Mouse (Mus musculus) monocyte, adult 5-6 weeks (primary cell): ENCODE data around the gene R3hcc1l. TPM values are rescaled to one million over a fixed set of nuclear protein-coding genes. Genes with fewer than 3 reads are reported as not detected.

Source experiments
- ATAC-seq: fragments of 153-309, 156-312 bp; replicated peaks from 2 replicates; pipeline ENCODE4 v1.8.0; 2017; ENCODE audit warnings: mild to moderate bottlenecking; ENCODE audit not compliant: low TSS enrichment, insufficient number of reproducible peaks, severe bottlenecking, poor library complexity, low FRiP score
- total RNA-seq: library from RNA; stranded (forward); fragments of 200-1000, 200-491, 200-594 nt; gene quantifications from 3 replicates; pipeline ENCODE4 v1.2.3, GENCODE M21; 2017

Gene R3hcc1l
- total RNA-seq, 1 experiment from 2014 or later, result 78.7 TPM

DNA sequence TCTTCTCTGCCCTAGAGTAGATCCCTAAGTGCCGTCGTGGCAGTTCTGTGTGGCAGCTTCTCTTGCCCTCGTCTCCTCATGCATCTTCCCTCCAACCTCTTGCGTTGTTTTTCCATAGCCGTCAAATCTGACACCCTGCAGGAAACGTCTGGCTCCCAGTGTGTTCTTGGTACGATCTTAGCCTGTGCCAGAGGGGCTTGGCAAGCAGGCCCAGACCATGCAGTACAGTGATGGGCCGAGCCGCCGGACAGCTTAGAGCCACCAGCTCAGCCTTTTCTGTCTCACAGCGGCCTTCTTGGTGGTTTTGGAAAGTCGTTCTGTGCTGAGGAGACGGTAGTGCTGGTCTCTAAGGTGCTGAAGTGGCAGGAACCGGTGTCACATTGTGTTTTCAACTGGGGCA is 73.0 kb downstream of the R3hcc1l start:
- ATAC-seq, result no peak

DNA sequence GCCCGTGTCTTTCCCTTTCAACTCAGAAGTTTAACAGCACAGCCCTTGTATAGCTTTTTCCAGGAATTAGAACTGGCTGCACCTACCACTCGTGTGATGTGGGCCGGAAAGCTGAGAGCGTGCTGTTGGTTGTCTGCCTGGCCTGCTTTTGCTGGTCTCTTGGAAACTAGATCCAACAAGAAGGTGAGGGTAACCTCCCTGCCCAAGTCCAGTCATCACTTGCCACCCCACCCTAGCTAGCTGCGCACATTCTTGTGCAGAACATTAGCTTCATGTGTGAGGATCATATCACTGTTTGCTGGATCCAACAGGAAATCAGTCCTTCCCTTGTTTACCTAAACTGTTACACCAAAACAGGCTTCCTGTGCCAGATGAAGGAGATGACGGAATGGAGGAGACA is 74.9 kb downstream of the R3hcc1l start:
- no peak for ATAC-seq

DNA sequence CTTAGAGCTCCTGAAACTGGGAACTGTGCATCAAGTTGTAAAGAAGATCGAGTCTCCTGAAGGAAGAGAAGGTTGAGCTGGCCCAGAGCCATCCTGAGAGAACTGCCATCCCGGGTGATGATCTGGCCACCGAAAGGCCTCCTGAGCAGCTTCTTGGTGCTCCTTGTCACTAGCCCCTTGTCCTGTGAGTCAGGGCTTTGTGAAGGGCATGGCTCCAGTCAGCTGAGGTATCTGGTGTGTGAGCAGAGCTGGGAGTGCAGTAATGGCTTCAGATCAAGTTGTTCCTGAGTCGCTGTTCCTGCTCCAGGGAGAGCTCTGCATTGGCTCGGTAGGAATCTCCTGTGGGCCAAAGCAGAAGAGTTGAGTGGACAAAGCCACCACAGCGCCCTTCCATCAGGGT is 76.5 kb downstream of the R3hcc1l start:
- ATAC-seq, result no peak

DNA sequence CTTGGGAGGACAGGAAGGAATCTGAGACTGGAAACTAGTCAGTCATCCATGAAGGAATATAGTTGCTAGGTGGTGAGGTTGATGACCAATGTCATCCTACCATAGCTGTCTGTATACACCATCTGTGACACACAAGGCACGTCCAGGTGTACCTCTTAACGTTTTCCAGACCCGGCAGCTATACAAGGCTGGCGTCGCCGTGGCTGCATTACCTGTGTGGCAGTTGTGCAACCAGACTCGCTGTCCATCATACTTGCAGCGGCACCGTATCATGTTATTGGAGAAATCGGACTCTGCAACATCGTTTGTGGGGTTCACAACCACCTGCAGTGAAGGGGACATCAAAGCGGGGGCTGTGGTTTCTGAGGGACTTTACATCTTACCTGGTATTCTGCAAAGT is 78.7 kb downstream of the R3hcc1l start:
- ATAC-seq, result no peak

DNA sequence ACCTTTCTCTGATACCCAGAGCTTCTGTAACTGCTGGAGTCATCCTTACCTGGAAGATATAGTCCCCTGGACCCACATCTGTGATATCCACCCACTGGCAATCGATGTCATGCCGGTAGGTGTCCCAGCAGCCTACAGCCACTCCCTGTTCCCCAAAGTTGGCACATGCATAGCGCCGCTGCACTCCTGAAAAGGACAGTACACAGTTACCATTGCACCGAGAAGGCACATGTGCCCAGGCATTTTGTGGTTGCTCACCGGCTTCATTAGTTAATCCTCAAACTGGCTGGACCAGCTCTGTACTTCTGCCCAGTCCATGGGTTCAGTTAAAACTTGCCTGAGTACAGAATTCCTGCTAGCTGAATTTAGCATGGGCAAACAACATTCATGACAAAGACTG is 79.3 kb downstream of the R3hcc1l start:
- ATAC-seq, result no peak

DNA sequence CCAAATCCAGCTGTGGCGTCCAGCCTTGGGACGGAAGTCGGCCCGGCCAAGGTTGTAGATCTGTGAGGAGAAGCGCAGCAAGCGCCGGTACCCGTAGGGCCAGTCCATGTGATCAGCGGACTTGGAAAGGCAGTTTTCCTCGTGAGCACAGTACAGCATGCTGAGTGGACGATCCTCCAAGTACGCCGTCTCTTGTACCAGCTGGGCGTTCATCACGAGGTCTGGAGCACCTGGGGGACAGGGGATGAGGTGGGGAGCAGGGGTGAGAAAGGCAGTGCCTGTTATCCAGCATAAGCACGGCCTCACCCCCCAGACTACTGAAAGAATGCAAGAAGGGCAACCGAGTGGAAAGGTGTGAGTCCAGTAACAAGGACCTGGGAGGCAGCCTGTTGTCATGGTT is 81.3 kb downstream of the R3hcc1l start:
- ATAC-seq, result no peak

DNA sequence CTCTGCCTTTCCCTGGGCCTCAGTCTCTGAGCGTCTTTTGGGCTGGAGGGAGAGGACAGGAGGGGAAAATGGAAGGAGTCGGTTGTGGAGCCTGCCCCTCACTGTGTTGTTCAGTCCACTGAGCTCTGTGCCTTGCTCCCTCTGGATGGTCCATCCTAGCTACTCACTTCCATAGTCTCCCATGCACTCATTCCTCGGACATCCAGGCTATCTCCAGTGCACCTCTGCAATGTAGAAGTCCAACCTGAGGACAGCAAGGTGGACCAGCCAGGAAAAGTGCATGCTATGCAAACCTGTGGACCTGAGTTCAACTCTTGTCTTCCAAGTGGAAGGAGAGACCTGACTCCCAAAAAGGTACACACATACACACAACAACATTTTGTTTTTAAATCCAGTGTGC is 82.0 kb downstream of the R3hcc1l start:
- no peak for ATAC-seq

DNA sequence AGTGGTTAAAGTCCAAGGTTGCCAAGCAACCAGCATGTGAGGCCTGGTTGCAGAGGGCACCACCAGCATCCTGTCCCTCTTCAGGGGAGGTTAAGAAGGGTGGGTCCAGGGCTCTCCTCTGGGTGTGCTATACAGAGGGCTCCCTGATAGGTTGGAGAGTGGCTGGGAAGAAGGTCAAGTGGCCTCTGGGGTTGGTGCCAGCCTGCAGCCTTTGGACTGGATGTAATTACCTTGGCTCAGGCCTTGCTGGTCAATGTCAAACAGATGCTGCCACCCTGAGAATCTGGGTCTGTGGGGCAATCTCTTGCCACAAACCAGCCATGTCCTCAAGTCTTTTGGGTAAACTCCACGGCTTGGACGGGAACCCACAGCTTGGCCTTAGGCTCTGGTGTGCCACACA is 82.9 kb downstream of the R3hcc1l start:
- ATAC-seq, result no peak

DNA sequence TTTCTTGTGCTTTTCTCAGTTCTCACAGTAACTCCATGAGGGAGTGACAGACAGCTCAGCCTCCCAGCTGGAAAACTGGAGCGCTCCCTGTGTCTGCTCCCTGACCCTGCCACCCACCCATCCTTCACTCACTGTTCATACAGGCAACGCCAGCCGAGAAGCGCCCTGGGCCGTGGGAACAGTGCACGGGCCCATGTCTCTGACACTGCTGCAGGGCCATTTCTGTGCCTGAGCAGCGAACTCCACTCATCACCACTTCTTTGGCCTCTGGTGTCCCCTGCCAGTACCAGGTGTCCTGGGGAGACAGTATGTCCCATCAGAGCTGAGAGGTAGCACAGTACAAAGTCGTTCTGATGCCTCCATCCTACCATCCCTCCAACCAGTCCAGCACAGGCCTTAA is 83.5 kb downstream of the R3hcc1l start:
- no peak for ATAC-seq

DNA sequence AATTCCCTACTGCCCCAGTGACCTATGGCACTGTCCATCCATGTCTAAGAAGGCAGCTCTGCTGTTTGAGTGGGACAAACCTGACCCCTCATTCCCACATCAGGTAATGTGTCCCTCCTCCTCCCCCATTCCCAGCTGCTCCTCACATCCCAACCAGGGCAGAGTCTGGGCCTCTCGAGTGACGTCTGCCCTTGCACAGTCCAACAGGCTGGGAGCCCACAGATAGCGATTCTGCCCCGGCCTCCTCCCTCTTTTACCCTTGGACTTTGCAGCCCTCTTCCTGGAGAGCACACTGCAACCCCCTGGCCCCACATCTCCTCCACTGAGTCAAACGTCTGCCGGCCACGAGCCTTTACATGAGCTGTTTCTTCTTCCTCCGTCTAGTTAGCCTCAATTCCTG is 84.0 kb downstream of the R3hcc1l start:
- ATAC-seq, result no peak

DNA sequence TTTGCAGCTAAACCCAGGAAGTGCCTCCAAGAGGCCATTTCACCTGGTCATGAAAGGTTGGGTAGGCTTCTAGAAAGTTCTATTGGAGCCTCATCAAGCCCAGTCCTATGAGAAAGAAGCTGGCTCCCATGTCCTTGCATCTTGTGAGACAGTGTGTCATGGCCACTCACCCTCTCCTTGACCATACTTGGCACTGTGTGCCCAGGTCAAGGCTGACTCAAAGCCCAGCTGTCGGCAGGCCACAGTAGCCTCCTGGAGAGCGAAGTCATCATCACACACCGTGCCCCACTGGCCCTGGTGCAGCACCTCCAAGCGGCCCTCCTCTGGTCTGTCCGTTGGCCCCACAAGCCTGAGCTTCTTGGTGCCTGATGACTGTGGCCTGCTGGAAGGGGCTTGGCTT is 89.5 kb downstream of the R3hcc1l start:
- ATAC-seq, result no peak

DNA sequence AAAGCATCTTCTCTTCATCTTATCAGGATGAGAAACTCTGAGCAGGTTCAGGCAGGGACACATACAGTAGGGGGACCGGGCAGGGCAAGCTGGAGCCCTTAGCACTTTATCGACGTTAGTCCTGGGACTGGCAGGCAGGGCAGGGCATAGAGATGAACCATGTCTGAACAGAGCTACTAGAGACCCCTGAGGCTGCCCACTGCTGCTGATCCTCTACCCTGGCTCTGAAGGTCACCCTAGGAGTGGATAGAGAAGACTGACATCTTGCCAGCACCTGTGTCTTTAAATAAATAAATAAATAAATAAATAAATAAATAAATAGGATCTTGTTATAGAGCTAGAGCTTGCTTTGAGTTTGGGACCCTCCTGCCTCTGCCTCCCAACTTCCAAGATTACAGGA is 91.2 kb downstream of the R3hcc1l start:
- ATAC-seq, result no peak

DNA sequence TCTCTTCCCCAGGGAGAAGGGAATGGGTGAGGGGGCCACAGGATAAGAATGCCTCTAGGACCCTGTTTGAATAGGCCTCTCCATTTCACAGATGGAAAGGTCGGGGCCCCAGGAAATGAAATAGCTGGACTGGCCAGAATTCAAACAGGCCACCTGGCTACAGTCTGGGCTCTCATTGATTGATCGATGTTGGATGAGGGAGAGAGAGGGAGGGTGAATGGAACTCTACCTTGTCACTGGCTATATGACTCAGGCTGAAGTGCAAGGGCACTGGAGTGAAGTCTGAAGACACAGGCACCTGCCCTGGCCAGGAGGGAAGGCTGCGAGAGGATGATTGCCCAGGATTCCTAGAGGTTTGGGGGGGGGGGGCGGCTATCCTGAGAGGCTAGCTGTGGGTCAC is 93.2 kb downstream of the R3hcc1l start:
- ATAC-seq, result no peak

DNA sequence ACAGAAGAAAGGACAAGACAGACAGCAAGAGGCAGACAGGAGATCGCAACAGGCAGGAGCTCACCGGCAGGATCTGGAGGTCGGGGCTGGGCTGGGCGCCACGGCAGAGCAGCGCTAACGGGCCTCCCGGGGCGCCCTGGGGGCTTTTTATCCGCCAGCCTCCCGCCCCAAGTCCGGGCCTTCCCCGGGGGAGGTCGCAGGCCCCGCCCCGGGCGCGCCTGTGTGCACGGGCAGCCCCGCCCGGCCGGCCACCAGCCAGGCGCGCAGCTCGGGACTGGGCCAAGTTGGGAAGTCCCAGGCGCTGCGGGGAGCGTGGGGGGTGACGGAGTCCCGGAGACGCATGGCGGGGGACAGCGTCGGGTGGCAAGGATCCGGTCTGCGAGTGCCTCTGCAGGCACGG is 94.1 kb downstream of the R3hcc1l start, which contains the start of gene Loxl4:
Gene Loxl4 (minus strand): TSS at position 160 of the 400 bp plus-strand sequence.
- no peak for ATAC-seq

DNA sequence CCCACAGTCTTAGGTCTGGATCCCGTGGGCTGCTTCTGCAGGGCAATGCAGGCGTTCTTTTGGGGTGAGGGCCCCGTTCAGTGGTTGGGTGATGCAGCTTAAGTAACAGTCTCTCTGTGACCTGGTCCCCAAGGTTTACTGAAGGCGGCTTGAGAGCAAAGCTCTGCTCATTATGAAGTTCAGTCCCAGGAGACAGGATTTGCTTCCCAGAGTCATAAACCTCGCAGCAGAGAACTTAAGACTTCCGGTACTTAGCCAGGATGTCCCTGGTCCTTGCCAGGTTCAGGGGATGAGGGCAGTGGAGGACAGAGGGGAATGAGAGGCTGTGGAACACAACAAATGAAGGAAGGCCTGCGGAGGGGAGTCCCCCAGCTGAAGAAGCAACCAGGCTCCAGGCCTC is 94.6 kb downstream of the R3hcc1l start:
- ATAC-seq, result no peak

DNA sequence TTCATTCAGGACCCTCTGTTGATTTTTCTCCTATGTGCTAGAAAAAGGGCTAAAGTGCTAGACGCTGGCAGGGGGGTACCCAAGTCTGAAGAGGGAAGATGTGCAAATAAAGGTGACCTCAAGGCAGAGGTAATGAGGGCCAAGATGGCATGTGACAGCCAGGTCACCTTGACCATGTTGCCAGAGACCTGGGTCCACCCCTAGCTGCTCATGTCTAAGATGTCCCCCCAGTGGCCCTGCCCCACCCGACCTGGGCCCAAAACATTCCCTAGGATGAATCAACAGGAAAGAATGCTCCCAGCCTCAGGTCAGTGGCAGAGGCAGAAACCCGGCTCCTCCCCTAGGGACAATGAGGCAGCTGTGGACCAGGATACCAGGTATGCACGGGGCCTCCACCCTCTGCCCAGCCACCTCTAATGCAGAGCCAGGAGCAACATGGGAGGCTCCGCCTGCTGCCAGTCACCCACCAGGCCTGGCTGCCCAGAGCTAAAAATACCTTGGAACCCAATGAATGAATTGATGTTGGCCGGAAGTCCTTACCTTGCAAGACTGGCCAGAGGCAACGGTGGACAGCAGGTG is 95.2 kb downstream of the R3hcc1l start:
- ATAC-seq, result no peak

DNA sequence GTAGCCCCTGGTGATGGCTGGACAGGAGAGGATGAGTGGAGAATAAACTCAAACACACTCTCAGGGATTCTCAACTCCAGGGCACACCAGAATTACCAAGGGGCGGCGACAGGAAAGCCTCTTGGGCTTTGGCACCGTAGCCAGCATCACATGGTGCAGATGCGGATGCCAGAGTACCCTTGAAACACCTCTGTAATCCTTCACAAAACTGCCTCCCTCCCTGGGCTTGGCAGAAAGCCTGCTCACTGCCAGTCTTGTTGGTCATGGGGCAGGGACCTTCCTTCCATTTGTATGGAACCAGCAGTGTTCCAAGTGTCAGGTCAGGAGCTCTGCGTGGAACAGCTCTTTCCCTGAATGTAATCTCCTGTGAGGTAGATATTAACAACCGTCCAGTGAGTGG is 109.5 kb downstream of the R3hcc1l start:
- ATAC-seq, result no peak

DNA sequence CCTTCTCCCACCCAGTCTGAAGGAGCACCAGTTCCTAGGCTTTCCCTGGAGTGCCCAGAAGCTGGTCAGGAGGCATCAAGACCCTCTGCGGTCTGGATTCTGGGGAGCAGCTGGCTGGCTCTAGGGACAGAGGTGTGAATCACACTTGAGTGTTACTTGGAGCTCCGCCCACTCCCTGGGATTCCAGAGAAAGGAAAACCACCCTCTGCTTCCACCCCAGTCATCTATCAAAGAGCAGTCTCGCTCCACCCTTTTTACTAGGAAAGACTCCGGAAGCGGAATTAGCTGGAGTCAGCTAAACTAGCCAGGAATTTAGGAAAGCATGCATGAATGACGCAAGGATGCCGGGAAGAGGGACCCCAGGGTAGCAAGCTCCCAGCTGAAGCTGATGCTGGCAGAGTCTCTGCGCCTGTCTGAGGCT is 113.0 kb downstream of the R3hcc1l start:
- no peak for ATAC-seq

DNA sequence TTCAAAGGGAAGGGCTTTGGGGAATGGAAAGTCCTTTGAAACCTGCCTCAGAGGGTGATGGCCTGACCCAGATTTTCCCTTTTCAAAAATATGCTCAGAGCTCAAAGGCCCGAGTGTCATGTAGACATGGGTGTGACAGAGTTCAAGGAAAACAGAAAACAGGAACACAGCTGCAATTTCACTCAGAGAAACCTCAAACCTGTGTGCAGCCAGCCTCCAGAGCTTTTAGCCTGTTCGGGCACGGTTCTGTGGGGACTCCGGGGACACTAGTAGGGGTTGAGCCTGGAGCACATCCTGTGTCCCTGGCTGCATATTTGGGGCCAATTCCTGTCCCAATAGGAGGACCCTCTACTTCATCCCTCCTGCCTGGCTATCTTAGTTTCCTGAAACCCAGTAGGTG is 113.7 kb downstream of the R3hcc1l start:
- no peak for ATAC-seq

DNA sequence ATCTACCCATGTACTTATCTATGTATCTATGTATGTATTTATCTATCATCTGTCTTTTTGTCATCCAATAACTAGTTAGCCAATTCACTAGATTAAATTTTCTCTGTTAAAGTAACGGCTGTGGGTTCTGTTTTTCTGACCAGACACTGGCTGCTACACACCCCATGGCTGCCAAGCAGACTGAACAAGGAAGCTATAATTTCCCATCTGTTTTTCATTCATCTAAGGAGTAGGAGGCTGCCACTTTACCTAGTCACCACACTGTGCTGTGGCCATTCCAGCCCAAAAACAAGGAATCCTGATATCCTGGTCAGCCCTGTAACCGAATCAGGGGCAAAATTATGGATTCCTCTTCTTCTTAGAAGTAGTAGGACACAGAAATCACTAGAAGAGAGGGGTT is 115.1 kb downstream of the R3hcc1l start:
- no peak for ATAC-seq

DNA sequence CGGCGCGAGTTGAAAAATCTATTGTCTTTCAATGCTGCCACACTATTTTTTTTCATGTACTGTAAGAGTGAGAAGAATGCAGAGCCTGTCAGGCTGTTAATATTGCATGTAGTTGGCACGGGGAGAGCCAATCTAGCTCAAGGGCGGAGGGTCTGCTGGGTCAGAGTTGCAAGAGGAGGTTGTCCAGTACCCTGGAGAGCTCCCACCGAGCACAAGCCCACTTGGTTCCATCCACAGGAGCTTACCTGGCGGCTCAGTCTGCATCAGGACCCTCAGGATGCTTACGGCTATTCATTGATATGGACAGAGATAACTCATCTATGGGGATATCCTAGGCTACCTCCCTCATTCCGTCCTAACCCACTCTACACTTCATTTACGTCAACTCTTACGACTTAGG is 118.1 kb downstream of the R3hcc1l start:
- ATAC-seq, result no peak
